Mouse (Mus musculus) ES-E14 (cell line): ENCODE data around the gene Mamdc2. TPM values are rescaled to one million over a fixed set of nuclear protein-coding genes. Genes with fewer than 3 reads are reported as not detected.

Experiments
- DNase-seq: peaks from one replicate; pipeline ENCODE4 v3.0.0-alpha.2; 2013; ENCODE audit warnings: low read depth, low spot score
- H3K27ac ChIP-seq: 2 replicates; pipeline ENCODE4 v1.5.1; 2012; ENCODE audit warnings: low read depth, mild to moderate bottlenecking, low read length, moderate library complexity, mixed read lengths; ENCODE audit not compliant: poor library complexity, insufficient read depth, severe bottlenecking
- H3K36me3 ChIP-seq: 2 replicates; pipeline ENCODE4 v1.6.1; 2012; ENCODE audit warnings: mild to moderate bottlenecking, low read length, moderate library complexity, mixed read lengths; ENCODE audit not compliant: control insufficient read depth, poor library complexity, insufficient read depth, severe bottlenecking
- H3K4me1 ChIP-seq, 2 experiments: fragments of 150-350 bp in 1 of 2; sonication (generic) in 1 of 2; 2 replicates each; pipeline ENCODE4 v1.6.1; 2012; ENCODE audit warnings: low read length in 2 of 2, mild to moderate bottlenecking in 1 of 2, mixed read lengths in 1 of 2; ENCODE audit not compliant: control insufficient read depth in 2 of 2, insufficient read depth in 2 of 2, poor library complexity in 1 of 2
- H3K4me3 ChIP-seq, 2 experiments: fragments of 150-350 bp in 1 of 2; sonication (generic) in 1 of 2; 2 replicates each; pipeline ENCODE4 v1.5.1; 2012; ENCODE audit warnings: low read length in 2 of 2, low read depth in 1 of 2, mild to moderate bottlenecking in 1 of 2, mixed read lengths in 1 of 2; ENCODE audit not compliant: insufficient read depth in 1 of 2, poor library complexity in 1 of 2, severe bottlenecking in 1 of 2
- H3K9ac ChIP-seq: 2 replicates; pipeline ENCODE4 v1.6.1; 2012; ENCODE audit warnings: low read depth, mild to moderate bottlenecking, low read length, mixed read lengths; ENCODE audit not compliant: poor library complexity, insufficient read depth, severe bottlenecking
- H3K9me3 ChIP-seq: fragments of 150-350 bp; sonication (generic); 2 replicates; pipeline ENCODE4 v1.6.1; 2012; ENCODE audit warnings: low read depth, mild to moderate bottlenecking, low read length; ENCODE audit not compliant: control insufficient read depth, insufficient read depth
- CHD2 ChIP-seq: IDR thresholded peaks from 2 replicates; pipeline ENCODE4 v1.6.1; 2014; ENCODE audit warnings: mild to moderate bottlenecking, low read depth, low read length, inconsistent platforms
- HCFC1 ChIP-seq: IDR thresholded peaks from 2 replicates; pipeline ENCODE4 v1.6.1; 2012; ENCODE audit warnings: low read length, inconsistent platforms, borderline replicate concordance; ENCODE audit not compliant: insufficient read depth
- MAFK ChIP-seq: IDR thresholded peaks from 2 replicates; pipeline ENCODE4 v1.6.1; 2014; ENCODE audit warnings: mild to moderate bottlenecking, low read depth, low read length, inconsistent platforms; ENCODE audit not compliant: insufficient read depth
- ZC3H11A ChIP-seq: IDR thresholded peaks from 2 replicates; pipeline ENCODE4 v1.6.1; 2012; ENCODE audit warnings: low read depth, mild to moderate bottlenecking, inconsistent platforms, low read length, borderline replicate concordance
- ZNF384 ChIP-seq: IDR thresholded peaks from 2 replicates; pipeline ENCODE4 v1.6.1; 2012; ENCODE audit warnings: low read depth, low read length, inconsistent platforms
- in situ Hi-C, 2 experiments: fragments of 600-800 bp; cut with MboI; formaldehyde crosslinking; loops; one replicate each; pipeline ENCODE4 v1.15.1; 2025; ENCODE audit warnings: low sequenced_read_pairs in 2 of 2, inconsistent platforms in 1 of 2; ENCODE audit not compliant: unreplicated experiment in 2 of 2
- total RNA-seq: library from RNA; depleted of rRNA; stranded (reverse); fragments of 300-350 nt; gene quantifications from 2 replicates; pipeline ENCODE4 v1.2.3, GENCODE M21; 2012; rRNA removed

The Mamdc2 gene
- total RNA-seq, 1 experiment = 0.85 TPM

GRCm38 (mm10) chr19:23274054-23274724, 174.1 kb downstream of the Mamdc2 start:
- Histone ChIP-seq H3K4me1 (peaks cover 4% of the 10 kb centered on the region in 2 experiments; a peak in 2 of 4 replicates), H3K36me3 (no peaks in the 10 kb centered on the region), H3K9me3 (no peaks in the 10 kb centered on the region), H3K4me3 (no peak overlapping the region; a peak in 1 of 4 replicates), H3K27ac (no peak overlapping the region), H3K9ac (no peak overlapping the region)
- no peak for DNase-seq
- in situ Hi-C loops = no loop called here
- no peak for TF ChIP-seq HCFC1
- TF ChIP-seq ZNF384 = no peak
- TF ChIP-seq ZC3H11A = no peak
- no peak for TF ChIP-seq CHD2
- TF ChIP-seq MAFK = no peak

GRCm38 (mm10) chr19:23273355-23274053, 174.7 kb downstream of the Mamdc2 start, which contains the start of gene Smc5:
Smc5 (minus strand) TSS chr19:23273897.
- DNase-seq = peak; percentile 65
- TF ChIP-seq HCFC1 = peak; percentile 72; the same call in 1 of the 2 replicates
- no peak for TF ChIP-seq CHD2
- no peak for TF ChIP-seq ZC3H11A
- H3K9ac ChIP-seq = peak within 1 kb of the TSS; percentile 95
- no peaks in the 10 kb centered on the region for H3K9me3 ChIP-seq
- in situ Hi-C loops = no loop called here
- 0 out of 2 replicates have a peak within 1 kb of the TSS, but pooled peaks have one; percentile 11 for H3K27ac ChIP-seq
- peaks cover 2% of the 10 kb centered on the region; the same call in 1 of the 2 replicates for H3K36me3 ChIP-seq
- H3K4me1 ChIP-seq = peaks cover 4% of the 10 kb centered on the region in 2 experiments; a peak in 3 of 4 replicates
- peak within 1 kb of the TSS; percentile 83 to 92 for H3K4me3 ChIP-seq

GRCm38 (mm10) chr19:23256771-23257170, 191.5 kb downstream of the Mamdc2 start:
- in situ Hi-C loops = no loop called here
- no peak for TF ChIP-seq MAFK
- no peak for DNase-seq
- H3K36me3 ChIP-seq = peaks cover 9% of the 10 kb centered on the region
- H3K4me1 ChIP-seq = no peaks in the 10 kb centered on the region
- H3K9ac ChIP-seq = no peak overlapping the region
- H3K27ac ChIP-seq = no peak overlapping the region
- no peak overlapping the region for H3K4me3 ChIP-seq
- no peaks in the 10 kb centered on the region for H3K9me3 ChIP-seq

Other genes with a start within 250 kb of the Mamdc2 start
- 39.7 and 57.8 TPM in 2 replicates for gene Smc5, start 174.5 kb downstream of the Mamdc2 start, total RNA-seq
- not detected in 2 replicates for gene 1700028P14Rik, start 204.4 kb upstream of the Mamdc2 start, total RNA-seq
- 18.2 and 19.1 TPM in 2 replicates for gene Ptar1, start 239.0 kb upstream of the Mamdc2 start, total RNA-seq